Mouse (Mus musculus): Measurements from ENCODE around the gene Ciao2b. TPM values are rescaled to one million over a fixed set of nuclear protein-coding genes. Genes with fewer than 3 reads are reported as not detected.
"Not testable (repeated sequence)": the region's sequence is repeated elsewhere in the genome, so short reads cannot be mapped to it uniquely, and the experiment has no call there.

Ciao2b gene
- 10 to 100 TPM; 32.4 to 36.2 TPM for total RNA-seq (2021)
- long read RNA-seq, experiment 1, transcript Ciao2b-203 (5 exons, 918 nt) = major isoform, 44 of 48 reads
- long read RNA-seq, experiment 1, partial matches to known transcripts = 0 of 48 reads
- long read RNA-seq, experiment 1, other reads (novel, unspliced or antisense) = 0 of 48 reads
- long read RNA-seq, experiment 2, transcript Ciao2b-202 (4 exons, 807 nt) = minor isoform, 5 of 37 reads
- long read RNA-seq, experiment 2, transcript Ciao2b-203 (5 exons, 918 nt) = major isoform, 31 of 37 reads
- long read RNA-seq, experiment 2, partial matches to known transcripts = 1 of 37 reads
- long read RNA-seq, experiment 2, other reads (novel, unspliced or antisense) = 0 of 37 reads

DNA sequence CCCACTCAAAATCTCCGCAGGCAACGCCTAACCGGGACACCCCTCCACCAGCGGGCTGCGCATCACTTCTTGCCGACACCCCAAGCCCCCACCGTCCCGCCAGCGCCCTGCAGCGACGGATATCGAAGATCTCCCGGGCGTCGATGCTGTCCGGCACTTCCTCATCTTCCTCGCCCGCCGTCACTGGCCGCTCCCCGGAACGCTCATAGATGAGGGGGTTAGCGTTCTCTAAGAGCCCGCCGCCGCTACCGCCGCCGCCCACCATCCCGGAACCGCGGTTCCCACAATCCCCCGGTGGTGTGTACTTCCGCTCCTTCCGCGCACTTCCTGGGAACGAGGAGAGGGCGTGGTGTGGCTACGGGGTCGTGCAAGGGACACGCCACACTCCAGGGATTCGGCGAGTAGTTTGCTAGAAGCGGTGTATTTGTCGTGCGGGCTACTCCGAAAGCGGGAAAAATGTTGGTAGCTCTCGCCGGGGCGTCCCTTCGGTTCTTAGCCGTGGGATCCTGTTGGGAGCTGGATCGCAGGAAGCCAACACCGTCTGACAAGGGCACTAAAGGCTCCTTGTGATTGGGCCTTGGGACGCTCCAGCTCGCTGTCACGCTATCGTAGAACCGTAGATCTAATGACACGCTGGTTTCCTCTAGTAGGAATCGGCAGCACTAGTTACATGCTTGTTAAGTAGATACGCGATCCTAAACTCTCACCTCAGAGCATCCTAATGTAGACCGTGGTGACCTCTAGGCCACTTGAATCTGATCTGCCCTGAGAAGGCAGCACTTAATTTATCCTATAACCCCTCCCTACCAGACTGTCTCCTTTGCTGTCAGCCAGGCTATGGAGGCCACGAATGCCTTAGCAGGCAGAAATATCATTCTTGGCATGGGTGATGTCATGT, at the start of gene Ciao2b:
Gene Ciao2b (minus strand): TSS at position 540 of the 898 bp plus-strand sequence.
- peak; percentile 67 to 76 for DNase-seq (ENCODE audit: low spot score in 2 of 2)

DNA sequence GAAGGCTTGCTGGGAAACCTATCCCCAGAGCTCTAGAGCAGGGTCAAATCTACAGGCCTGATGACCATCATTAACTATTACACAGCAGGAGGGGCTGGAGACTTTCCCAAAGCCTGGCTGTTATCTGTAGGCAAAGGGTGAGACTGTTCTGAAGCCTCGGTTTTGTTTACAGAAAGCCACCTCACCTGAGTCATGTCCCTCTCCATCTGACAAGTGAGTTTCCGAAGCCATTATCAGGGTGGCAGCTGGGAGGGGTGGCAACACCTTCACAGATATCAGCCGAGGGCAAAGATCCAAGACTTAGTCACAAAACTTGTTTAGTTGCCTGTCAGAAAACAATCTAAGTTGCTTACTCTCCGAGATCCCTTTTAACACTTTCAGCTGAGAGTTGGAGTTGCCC, 46.7 kb upstream of the Ciao2b start:
- no peak for DNase-seq (ENCODE audit: low spot score in 2 of 2)

DNA sequence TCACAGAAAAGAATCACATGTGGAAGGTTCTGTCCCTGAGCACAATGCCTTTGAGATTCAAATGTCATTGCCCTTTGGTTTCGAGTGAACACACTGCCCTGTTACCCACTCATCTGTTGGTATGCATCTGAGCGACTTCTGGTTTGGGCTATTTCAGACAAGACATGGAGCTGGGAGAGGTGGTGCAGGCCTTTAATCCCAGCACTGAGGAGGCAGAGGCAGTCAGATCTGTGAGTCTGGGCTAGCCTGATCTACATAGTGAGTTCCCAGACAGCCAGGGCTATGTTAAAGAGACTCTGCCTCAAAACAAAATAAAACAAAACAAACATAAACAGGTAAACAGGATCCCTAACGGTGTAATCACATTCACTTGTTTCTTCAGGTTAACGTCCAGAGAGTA, 13.8 kb upstream of the Ciao2b start:
- DNase-seq (ENCODE audit: low spot score in 2 of 2) = no peak

DNA sequence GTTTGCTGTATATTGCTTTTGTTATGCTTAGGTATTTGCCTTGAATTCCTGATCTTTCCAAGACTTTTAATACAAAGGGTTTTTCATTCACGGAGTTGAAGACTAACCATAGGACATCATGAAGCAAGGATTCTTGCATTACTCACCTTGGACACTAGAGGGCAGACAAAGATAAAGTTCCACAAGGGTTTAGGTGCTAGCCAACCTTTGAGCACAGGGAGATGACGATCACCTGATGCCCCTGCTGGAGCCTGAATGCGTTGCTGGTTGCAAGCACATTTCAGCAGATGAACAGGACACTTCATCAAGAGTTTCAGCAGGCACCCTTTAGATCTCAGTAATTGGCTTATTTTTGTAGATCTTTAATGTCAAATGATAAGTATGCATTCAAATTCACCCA, 13.2 kb upstream of the Ciao2b start:
- DNase-seq (ENCODE audit: low spot score in 2 of 2) = no peak

DNA sequence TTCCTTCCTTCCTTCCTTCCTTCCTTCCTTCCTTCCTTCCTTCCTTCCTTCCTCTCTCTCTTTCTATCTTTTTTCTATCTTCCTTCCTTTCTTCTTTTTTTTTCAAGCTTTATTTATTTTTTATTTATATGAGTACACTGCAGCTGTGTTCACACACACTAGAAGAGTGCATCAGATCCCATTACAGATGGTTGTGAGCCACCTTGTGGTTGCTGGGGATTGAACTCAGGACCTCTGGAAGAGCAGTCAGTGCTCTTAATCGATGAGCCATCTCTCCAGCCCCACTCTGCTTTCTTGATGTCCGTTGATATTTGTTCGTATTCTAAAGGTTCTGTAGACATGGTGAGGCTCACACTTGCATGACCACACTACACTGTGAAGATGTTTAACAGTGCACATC, 2.4 kb upstream of the Ciao2b start:
- not testable (repeated sequence) for DNase-seq (ENCODE audit: low spot score in 2 of 2)

DNA sequence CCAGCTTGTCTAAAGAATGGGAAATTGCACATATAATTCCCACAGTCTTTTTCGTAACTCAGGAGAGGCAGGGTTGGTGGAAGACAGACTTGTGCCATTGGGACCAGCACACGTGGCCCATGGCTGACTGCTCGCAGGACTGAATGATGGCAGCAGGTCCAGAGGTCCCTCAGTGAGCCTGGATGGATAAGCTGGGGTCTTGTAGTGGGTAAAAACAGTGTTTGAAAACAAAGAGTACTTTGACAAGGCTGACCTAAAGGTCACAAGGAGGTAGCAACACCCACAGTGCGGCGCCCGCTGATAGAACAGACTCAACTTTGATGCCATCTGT, 524 bp upstream of the Ciao2b start:
- no peak for DNase-seq (ENCODE audit: low spot score in 2 of 2)

DNA sequence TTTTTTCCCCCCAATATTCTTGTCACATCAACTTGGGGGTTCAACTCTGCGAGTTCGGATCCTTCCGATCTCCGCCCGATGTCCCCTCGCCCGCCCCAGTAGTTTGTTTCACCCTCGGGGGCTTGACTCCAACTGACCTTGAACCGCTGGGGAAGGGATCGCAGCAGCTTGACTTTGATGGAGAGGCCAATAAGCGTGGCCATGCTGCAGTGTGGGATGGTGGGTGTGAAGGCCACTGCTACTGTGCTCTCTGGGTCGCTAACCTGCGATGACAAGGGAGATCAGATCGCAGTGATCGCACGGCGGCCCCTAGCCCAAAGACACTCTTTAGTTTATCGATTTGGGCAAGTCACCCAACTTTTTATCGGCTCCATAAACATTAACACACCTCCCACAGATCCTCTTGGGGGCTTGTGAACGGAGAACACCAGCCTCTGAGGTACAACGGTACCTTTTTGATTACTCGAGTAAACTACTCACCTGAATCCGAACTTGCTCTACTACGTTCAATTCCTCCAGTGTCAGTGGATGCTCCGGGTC, 864 bp downstream of the Ciao2b start:
- peak in 1 of 2 experiments; percentile 2 for DNase-seq (ENCODE audit: low spot score in 2 of 2)

DNA sequence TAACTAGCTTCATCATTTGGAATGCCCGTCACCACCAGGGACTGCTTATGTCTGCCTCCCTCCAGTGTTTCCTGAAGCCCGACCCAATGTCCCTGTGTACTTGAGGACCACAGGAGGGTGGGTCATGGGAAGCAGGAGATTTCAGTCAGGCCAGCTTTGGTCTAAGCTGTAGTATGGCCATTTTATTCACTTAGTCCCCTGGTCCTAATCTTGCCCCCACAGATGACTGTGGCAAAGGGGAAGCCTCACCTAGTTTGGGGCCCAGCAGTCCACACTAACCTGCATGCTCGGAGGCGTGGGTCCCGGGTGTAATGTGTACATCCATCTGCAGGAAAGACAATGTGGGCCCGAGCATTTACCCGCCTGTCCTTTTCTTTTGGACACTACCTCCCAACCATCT, 1.5 kb downstream of the Ciao2b start:
- DNase-seq (ENCODE audit: low spot score in 2 of 2) = no peak

DNA sequence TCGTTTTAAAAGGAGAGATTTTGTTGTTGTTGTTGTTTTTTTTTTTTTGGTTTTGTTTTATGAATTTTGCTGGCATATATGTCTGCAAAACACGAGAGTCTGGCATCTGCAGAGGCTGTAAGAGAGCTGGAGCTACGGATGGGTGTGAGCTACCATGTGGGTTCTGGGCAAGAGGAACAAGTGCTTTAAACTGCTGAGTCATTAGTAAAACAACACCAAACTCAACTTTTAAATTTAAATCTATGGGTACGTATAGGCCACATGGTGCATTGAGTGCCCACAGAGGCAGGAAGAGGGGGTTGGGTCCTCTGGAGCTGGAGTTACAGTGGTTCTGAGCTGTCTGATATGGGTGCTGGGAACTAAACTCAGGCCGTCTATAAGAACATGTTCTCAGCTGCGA, 3.8 kb downstream of the Ciao2b start:
- no peak for DNase-seq (ENCODE audit: low spot score in 2 of 2)

DNA sequence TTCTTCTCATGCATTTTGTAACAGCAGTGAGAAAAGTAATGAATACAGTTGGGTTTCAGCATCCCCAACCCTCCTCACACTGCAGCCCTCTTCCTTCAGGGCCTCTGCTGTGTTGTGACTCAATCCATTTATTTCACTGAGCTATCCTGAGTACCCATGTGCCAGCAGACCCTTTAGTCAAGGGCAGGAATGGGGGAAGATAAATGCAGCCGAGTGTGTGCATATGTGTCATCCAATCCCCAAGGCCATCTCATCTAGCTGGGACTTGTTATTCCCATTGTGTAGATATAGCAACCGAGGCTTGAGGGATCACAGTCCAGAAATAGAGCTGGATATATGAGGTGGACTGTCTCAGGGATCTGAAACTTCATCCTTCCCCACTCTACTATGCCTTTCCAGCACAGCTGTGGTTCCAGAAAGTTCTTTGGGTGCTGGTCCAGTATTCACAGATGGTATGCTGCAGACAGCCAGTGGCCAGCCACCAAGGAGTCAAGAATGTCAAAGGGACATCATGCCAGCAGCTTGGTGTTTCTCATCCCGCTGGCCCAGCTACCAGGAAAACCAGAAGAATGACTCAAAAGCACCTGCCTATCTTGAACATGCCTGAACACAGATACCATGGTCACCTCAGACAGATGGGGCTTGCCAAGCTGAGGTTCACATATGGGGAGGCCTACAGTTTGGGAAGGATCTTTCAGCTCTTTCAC, 6.6 kb downstream of the Ciao2b start:
- DNase-seq (ENCODE audit: low spot score in 2 of 2) = no peak

DNA sequence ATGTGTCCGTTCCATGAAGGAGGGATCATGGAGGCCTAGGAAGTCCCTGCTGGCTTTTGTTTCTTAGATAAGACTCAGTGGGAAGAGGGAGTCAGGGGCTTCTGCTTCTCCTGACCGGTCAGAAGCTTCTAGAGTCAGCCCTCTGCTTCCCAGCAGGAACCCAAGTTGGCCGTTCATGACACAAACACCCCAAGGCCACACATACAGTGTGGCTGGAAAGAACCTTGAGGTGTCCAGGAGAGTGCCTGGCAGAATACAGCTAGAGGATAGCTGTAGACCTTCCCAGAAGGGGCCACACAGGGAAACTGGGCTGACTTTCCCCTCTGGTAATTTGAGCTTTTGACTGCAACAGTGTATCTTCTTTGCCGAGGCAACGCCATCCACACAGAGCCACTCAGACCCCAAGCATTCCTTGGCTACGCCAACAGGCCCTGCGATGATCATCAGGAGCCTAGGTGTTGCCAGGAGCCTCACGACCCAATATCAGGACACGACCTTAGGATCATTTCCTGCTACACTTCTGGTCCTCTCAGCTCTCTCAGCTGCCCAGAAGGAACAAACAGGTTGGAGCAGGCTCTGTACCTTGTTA, 8.5 kb downstream of the Ciao2b start:
- no peak for DNase-seq (ENCODE audit: low spot score in 2 of 2)

DNA sequence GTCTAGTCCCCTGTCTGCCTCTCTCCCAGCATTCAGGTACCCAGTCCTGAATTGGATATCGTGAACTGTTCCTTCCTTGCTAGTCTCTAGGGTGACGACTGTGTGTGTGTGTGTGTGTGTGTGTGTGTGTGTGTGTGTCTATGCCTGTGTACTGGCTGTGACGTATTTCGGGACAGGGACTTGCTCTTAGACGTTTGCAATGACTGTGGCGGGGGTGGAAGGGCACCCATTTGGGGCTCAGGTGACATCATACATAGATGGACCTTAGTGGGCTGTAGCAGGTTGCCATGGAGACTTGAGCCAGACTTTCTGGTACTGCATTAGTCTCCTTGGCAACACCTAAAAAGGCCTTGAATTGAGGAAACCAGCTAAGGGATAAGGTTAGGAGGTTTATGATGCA, 9.3 kb downstream of the Ciao2b start:
- no peak for DNase-seq (ENCODE audit: low spot score in 2 of 2)

DNA sequence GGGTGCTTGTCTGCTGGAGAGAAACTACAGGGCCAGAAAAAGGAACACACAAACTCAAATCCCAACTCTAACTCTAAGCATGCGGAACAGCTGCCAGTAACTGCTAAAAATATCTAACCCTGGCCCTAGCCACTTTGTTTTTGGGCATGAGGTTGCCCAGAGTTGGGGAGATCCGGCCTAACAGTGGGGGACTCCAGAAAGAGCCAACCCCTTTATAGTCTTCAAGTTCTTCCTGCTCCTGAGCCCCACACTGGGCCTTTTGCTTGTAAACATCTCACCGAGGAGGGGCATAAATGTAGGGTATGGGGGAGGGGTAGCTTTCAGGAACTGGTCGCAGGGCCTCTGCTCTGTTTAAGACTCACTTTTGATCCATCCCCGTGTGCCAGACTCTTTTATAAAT, 9.8 kb downstream of the Ciao2b start:
- DNase-seq (ENCODE audit: low spot score in 2 of 2) = no peak

DNA sequence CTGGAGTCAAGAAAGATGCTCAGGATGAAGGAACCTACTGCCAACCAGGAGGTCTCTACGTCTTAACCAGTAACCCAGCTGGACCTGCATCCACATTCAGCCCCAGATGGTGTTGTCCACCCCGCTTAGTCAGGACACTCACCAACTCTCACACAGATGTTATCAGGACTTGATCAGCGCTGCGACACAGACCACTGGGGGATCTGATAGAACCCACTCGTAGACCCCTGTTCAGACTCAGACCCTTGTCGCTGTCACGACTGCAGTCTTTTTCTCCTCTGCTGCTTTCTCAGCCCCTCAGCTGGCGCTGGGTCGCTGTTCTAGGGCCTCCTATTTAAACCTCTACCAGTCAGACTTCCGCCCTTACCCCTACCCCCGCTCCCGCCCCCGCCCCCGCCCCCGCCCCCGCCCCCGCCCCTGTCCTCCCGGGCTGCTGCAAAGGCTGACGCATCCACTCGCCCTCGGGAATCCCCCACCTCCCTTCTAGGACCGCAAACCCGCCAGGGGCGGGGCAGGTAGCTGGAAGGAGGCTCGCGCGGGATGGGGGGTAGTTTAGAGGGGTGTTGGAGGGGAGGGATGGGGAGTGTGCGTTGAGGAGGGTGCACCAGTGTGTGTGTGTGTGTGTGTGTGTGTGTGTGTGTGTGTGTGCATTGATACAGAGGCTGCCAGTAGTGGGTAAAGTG, 10.6 kb downstream of the Ciao2b start, which contains the start of gene Rrad:
Gene Rrad (minus strand): TSS at position 347 of the 683 bp plus-strand sequence.
- no peak for DNase-seq (ENCODE audit: low spot score in 2 of 2)

DNA sequence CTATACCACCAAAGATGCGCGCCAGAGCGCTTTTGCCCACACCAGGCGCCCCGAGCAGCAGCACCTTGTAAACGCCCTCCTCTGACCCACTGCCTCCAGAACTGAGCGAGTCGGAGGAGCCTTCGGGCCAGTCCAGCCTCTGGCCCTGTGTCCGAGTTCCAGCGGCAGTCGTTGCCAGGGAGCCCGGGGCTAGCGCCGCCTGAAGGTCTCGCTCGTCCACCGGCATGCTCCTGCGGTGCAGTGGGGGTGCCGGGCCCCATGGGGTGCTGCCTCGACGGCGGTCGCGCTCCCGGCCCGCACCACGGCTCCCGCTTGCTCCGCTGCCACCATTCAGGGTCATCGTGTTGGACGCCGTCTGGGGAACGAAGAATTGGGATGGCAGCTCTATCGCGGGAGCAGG, 11.2 kb downstream of the Ciao2b start:
- DNase-seq (ENCODE audit: low spot score in 2 of 2) = no peak

DNA sequence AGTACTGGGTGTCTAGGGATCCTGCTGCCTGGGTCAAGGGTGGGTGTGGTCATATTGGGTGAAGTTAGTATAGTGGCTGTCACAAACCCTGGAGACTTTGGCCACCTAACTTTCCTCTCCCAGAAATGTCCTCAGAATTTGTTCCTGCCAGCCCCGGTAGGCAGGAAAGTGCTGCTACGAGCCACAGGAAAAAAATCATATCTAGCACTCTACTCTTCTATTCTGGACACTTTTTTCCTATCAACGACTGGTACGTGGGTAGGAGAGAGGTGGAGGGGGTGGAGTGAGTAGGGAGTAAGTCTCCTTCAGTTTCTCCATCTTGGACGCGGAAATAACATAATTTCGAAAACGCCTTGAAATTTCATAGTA, 11.7 kb downstream of the Ciao2b start:
- DNase-seq (ENCODE audit: low spot score in 2 of 2) = no peak

DNA sequence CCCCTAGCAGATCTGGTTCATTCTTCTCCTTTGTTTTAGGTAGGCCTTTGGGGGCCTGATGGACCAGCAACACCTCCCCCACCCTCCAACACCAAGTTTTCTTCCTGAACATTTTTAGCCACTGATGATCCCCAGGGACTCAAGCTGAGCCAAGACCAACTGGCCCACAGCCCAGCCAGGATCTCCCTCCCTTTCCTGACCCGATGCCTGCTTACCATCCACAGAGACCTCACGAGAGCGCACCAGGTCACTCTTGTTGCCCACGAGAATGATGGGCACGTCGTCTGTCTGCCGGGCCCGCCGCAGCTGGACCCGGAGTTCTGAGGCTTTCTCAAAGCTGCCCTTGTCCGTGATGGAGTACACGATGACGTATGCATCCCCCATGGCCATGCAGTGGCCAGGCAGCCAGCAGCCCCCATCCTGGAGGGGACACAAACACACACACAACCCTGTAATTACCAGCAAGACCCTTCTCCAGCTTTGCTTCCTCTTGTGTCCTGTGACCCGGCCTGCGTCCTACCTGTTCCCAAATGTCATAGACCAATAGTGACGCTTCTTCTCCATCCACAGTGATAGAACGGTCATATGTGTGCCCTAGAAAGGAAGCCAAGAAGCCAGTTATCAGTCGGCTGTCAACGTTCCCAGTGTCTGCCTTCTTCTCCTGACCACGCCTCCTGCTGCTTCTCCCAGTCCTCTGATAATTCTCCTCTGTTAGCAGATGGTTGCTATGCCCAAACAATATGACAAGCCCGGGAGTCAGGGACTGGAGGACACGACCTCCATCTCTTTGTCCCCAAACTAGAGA, 12.3 kb downstream of the Ciao2b start:
- no peak for DNase-seq (ENCODE audit: low spot score in 2 of 2)

DNA sequence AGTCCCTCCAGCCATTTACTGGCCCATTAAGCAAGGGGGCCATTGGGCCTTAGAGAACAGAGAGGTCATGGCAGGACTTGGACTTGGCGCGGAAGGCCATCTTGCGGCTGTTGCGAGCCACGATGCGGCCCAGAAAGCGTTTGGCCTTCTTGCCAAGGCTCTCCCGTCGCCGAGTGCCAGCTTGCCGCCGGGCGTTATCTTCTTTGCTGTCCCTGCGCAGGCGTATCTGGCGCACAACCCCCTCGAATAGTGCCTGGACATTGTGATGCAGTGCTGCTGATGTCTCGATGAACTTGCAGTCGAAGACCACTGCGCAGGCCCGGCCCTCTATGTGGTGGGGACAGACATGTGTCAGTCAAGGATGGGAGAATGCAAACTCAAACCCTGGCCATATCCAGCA, 13.4 kb downstream of the Ciao2b start:
- no peak for DNase-seq (ENCODE audit: low spot score in 2 of 2)

DNA sequence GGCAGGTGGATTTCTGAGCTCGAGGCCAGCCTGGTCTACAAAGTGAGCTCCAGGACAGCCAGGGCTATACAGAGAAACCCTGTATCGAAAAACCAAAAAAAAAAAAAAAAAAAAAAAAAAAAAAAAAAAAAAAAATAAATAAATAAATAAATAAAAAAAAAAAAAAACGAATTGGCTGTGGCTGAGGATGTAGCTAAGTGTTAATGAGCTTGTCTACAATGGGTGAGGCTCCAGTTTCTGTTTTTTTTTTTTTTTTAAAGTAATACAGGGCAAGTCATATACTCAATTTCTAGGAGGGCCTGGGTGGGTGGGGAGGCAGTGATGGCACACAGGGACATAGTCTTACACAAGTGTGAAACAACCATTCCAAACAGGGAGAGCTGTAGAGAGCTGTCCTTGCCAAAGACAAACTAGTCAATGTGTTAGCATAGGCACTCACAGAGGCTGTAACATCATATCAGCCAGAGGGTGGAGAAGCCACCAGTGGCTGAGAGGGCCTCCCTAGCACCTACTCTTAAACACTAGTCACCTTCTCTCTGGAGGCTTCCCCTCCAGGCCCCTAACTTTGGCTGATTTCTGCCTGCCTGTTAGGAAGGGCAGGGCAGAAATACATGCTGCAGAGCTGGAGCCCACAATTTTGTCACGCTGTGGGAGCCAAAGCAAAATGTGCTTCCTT, 14.6 kb downstream of the Ciao2b start:
- DNase-seq (ENCODE audit: low spot score in 2 of 2) = no peak

Measured in adrenal gland, postnatal 4 days (tissue).